16 mouse cellular contexts compared by ENCODE assay signal in genomic region chr13:9689366-9689765, GRCm38 (mm10).
"Had no signal": no experiment of that assay in that cellular context is flagged by ENCODE, and none has a peak within 500 bp of the region (broad histone marks: within the 10 kb centered on the region; RNA-seq: fewer than 3 reads in every experiment).

No protein-coding gene starts in this region.

- H3K9ac ChIP-seq: neural tube, embryonic 13.5 days; neural tube, embryonic 15.5 days; stomach, embryonic 15.5 days had no signal

- H3K27me3 ChIP-seq: neural tube, embryonic 13.5 days; neural tube, embryonic 15.5 days; stomach, embryonic 15.5 days had no signal

- DNase-seq: retina, postnatal 1 day; right cerebral cortex, adult 18-20 months; right cerebral cortex, postnatal 14 days; right cerebral cortex, postnatal 25 days; right cerebral cortex, postnatal 4 days; spleen, adult 18-20 months; thymus, adult 18-20 months; thymus, adult 2 months; thymus, postnatal 14 days; thymus, postnatal 25 days; thymus, postnatal 36 days; thymus, postnatal 4 days had no signal

- H3K4me1 ChIP-seq: neural tube, embryonic 13.5 days; neural tube, embryonic 15.5 days; stomach, embryonic 15.5 days had no signal

- H3K4me3 ChIP-seq: neural tube, embryonic 13.5 days; neural tube, embryonic 15.5 days; stomach, embryonic 15.5 days had no signal

- H3K27ac ChIP-seq: neural tube, embryonic 13.5 days; neural tube, embryonic 15.5 days; stomach, embryonic 15.5 days; stomach, postnatal 0 days had no signal

- H3K9me3 ChIP-seq: neural tube, embryonic 13.5 days; neural tube, embryonic 15.5 days; stomach, embryonic 15.5 days had no signal

- H3K4me2 ChIP-seq: neural tube, embryonic 13.5 days; neural tube, embryonic 15.5 days; stomach, embryonic 15.5 days had no signal
